Mouse (Mus musculus): ENCODE data around the gene Gpr162. TPM values are rescaled to one million over a fixed set of nuclear protein-coding genes. Genes with fewer than 3 reads are reported as not detected.
"Not testable (repeated sequence)": the region's sequence is repeated elsewhere in the genome, so short reads cannot be mapped to it uniquely, and the experiment has no call there.

Gpr162 gene
- total RNA-seq, 1 experiment from 2014 or later = not detected

GRCm38 (mm10) chr6:124816611-124817010 is 47.2 kb downstream of the Gpr162 start:
- ATAC-seq (ENCODE audit: extremely low read depth, insufficient number of reproducible peaks, low FRiP score, poor library complexity, severe bottlenecking) = no peak

GRCm38 (mm10) chr6:124814858-124815774 is 48.7 kb downstream of the Gpr162 start:
- no peak for ATAC-seq (ENCODE audit: extremely low read depth, insufficient number of reproducible peaks, low FRiP score, poor library complexity, severe bottlenecking)

GRCm38 (mm10) chr6:124814448-124814847 is 49.3 kb downstream of the Gpr162 start:
- ATAC-seq (ENCODE audit: extremely low read depth, insufficient number of reproducible peaks, low FRiP score, poor library complexity, severe bottlenecking) = no peak

DNA sequence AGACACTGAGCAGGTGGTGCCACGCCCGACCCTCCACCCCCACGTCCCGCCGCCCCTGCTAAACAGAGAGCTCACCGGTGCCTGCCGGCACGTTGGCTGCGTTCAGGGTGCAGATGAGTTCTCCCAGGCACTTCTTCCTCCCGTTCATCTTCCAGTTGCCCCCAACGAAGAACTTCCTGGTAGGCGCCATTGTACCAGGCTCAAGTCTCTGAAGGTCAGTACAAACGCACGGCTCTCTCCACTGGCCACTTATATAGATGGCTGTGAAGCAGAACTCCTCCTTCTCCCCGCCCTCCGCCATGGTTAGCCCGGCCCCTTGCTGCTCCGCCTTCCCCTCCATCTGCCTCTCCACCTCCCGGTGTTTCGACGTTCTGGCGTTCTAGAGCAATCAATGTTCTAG is 49.9 kb downstream of the Gpr162 start, which contains the start of gene Tpi1:
Tpi1 (minus strand) TSS at position 364 of the 400 bp plus-strand sequence.
- ATAC-seq (ENCODE audit: extremely low read depth, insufficient number of reproducible peaks, low FRiP score, poor library complexity, severe bottlenecking) = peak; percentile 84

- peak; percentile 18; the same call in 1 of the 2 replicates for ATAC-seq (ENCODE audit: extremely low read depth, insufficient number of reproducible peaks, low FRiP score, poor library complexity, severe bottlenecking)
Measured at GRCm38 (mm10) chr6:124813496-124813895, 50.3 kb downstream of the Gpr162 start.

DNA sequence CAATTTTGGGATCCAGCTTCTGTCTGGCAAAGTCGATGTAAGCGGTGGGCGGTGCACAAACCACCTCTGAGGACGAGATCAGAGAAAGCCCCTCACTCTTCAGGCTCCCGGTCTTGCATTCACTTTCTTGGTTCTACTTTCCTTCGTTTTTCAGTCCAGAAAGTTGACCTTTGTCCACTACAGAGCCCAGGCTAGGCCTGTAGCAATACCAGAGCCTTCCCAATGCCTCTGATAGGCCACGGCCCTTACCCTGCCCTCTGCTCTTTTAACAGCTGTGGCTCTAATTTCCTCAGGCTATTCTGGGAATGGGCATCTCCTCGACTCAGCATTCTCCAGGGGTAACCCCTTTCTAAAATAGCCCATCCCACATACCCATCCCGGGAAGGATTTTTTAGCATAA is 50.9 kb downstream of the Gpr162 start:
- ATAC-seq (ENCODE audit: extremely low read depth, insufficient number of reproducible peaks, low FRiP score, poor library complexity, severe bottlenecking) = no peak

DNA sequence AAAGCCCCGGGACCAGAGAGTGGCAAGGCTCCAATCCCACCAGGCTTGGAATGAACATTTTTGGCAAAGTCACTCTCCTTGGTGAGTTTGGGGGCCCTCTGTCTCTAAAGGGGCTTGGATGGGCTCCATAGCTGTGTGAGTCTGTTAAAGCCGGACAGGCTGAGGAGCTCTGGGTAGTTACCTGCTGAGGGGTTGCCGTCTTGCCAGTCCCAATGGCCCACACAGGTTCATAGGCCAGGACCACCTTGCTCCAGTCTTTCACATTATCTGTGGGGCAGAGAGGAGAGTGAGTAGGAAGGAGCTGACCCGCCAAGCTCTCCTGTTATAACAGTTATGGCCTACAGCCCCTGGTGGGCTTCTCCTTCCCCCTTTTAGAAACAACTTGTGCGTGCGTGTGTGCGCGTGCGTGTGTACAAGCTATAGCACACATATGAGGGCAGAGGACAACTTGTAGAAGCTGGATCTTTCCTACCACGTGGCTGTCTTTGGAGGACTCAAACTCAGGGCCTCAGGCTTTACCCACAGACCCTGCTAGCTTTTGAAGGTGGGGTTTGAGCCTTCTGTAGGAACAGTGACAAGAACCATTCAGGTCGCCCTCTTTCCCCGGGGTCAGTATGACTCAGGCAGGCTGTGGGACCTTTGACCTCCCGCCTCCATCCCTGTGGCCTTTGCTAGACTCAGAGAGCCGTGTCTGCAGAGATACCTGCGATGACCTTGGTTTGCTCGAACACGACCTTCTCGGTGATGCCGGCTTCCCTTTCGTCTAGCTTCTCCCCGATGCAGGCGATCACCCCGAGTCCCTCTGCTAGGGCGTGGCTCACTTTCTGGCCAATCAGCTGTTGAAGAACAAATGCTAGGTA is 51.9 kb downstream of the Gpr162 start:
- ATAC-seq (ENCODE audit: extremely low read depth, insufficient number of reproducible peaks, low FRiP score, poor library complexity, severe bottlenecking) = no peak

DNA sequence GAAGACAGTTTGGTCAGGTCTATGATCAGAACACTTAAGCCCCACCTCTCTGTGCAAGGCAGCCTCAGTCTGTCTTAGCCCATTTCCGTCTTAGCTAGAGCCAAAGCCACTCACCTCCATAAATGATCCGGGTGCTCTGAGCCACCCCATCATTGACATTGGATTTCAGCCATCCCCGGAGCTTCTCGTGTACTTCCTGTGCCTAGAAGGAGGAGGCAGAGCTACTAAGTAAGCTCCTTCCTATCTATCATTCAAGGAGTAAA is 52.4 kb downstream of the Gpr162 start:
- no peak for ATAC-seq (ENCODE audit: extremely low read depth, insufficient number of reproducible peaks, low FRiP score, poor library complexity, severe bottlenecking)

DNA sequence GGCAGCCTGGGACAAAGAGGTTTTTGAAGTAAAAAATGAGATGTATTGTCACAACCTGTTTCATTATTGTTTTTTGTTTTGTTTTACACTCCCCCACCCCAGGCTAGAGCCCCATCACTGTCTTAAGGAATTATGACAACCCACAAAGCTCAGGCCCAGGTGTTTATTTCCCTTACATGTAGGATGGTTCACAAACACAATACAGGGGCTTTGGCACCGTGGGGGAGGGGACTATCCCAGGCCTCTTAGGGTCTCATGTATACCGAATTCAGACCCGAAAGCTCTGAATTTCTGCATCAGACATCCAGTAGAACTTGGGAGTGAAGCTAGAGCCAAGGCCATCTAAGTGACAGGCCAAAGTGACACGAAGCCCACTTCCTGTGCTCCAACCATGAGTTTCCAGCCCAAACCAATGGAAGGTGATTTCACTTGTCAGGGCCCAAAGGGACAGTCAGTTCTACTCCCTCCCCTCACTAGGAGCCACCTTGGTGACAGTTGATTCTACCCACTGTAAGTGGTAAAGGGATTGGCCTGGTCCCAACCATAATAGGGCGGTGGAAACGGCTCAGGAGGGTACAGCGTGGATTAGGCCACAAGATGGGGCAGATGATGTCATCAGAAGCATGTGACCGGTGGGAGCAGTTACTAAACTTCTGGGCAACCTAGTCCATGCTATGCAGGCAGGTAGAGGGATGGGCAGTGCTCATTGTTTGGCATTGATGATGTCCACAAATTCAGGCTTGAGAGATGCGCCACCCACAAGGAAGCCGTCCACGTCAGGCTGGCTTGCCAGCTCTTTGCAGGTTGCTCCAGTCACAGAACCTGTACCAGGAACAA is 53.0 kb downstream of the Gpr162 start:
- not testable (repeated sequence) for ATAC-seq (ENCODE audit: extremely low read depth, insufficient number of reproducible peaks, low FRiP score, poor library complexity, severe bottlenecking)

GRCm38 (mm10) chr6:124809775-124810538 is 53.8 kb downstream of the Gpr162 start:
- no peak for ATAC-seq (ENCODE audit: extremely low read depth, insufficient number of reproducible peaks, low FRiP score, poor library complexity, severe bottlenecking)

DNA sequence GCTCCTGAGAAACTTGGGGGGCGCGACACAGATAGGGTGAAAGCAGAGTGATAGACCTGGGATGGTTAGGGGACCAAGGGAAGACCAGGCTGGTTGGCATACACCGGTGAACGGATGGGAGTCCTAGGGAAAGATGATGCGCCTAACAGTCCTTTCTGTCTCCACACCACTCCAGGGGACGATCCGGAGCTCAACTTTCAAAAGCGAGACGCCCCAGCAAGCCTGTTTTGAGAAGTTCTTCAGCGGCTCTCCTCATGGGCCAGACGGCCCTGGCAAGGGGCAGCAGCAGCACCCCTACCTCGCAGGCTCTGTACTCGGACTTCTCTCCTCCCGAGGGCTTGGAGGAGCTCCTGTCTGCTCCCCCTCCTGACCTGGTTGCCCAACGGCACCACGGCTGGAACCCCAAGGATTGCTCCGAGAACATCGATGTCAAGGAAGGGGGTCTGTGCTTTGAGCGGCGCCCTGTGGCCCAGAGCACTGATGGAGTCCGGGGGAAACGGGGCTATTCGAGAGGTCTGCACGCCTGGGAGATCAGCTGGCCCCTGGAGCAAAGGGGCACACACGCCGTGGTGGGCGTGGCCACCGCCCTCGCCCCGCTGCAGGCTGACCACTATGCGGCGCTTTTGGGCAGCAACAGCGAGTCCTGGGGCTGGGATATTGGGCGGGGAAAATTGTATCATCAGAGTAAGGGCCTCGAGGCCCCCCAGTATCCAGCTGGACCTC is 54.6 kb downstream of the Gpr162 start:
- peak; percentile 25; the same call in 1 of the 2 replicates for ATAC-seq (ENCODE audit: extremely low read depth, insufficient number of reproducible peaks, low FRiP score, poor library complexity, severe bottlenecking)

Other genes with a start within 250 kb of the Gpr162 start
- not detected in 2 replicates for gene C1s2, start 227.9 kb downstream of the Gpr162 start, total RNA-seq (2017)
- gene Lpcat3, start 201.0 kb downstream of the Gpr162 start, total RNA-seq (2017) = 21.4 and 26.5 TPM in 2 replicates
- gene Emg1, start 151.8 kb downstream of the Gpr162 start, total RNA-seq (2017) = 89.3 and 107 TPM in 2 replicates
- 110 and 117 TPM in 2 replicates for gene Phb2, start 151.6 kb downstream of the Gpr162 start, total RNA-seq (2017)
- 1,943 and 2,202 TPM in 2 replicates for gene Ptpn6, start 125.3 kb downstream of the Gpr162 start, total RNA-seq (2017)
- 161 and 171 TPM in 2 replicates for gene Grcc10, start 122.6 kb downstream of the Gpr162 start, total RNA-seq (2017)
- gene Gm45234, start 108.0 kb downstream of the Gpr162 start, total RNA-seq (2017) = 0.74 TPM in 1 of 2 replicates, not detected in the other
- 6.5 and 11.6 TPM in 2 replicates for gene Atn1, start 107.5 kb downstream of the Gpr162 start, total RNA-seq (2017)
- gene Eno2, start 94.3 kb downstream of the Gpr162 start, total RNA-seq (2017) = not detected in 2 replicates
- gene Lrrc23, start 84.3 kb downstream of the Gpr162 start, total RNA-seq (2017) = 6.8 and 7.9 TPM in 2 replicates
- gene Spsb2, start 55.3 kb downstream of the Gpr162 start, total RNA-seq (2017) = 10.5 and 10.9 TPM in 2 replicates
- 43.0 and 64.8 TPM in 2 replicates for gene Tpi1, start 49.7 kb downstream of the Gpr162 start, total RNA-seq (2017)
- gene Usp5, start 34.5 kb downstream of the Gpr162 start, total RNA-seq (2017) = 35.1 and 50.1 TPM in 2 replicates
- gene Cdca3, start 34.4 kb downstream of the Gpr162 start, total RNA-seq (2017) = 1.4 and 3.0 TPM in 2 replicates
- 0.70 TPM in 1 of 2 replicates, not detected in the other for gene Gnb3, start 23.7 kb downstream of the Gpr162 start, total RNA-seq (2017)
- not detected in 2 replicates for gene P3h3, start 6.2 kb downstream of the Gpr162 start, total RNA-seq (2017)
- 6.8 and 7.1 TPM in 2 replicates for gene Cd4, start 24.2 kb upstream of the Gpr162 start, total RNA-seq (2017)
- gene Lag3, start 47.7 kb upstream of the Gpr162 start, total RNA-seq (2017) = 0.25 and 0.70 TPM in 2 replicates
- 94.0 and 109 TPM in 2 replicates for gene Ptms, start 56.1 kb upstream of the Gpr162 start, total RNA-seq (2017)
- gene Mlf2, start 67.4 kb upstream of the Gpr162 start, total RNA-seq (2017) = 56.3 and 57.7 TPM in 2 replicates
- 19.1 and 23.7 TPM in 2 replicates for gene Cops7a, start 101.6 kb upstream of the Gpr162 start, total RNA-seq (2017)
- not detected in 2 replicates for gene Pianp, start 132.7 kb upstream of the Gpr162 start, total RNA-seq (2017)
- 45.1 and 58.1 TPM in 2 replicates for gene Zfp384, start 145.2 kb upstream of the Gpr162 start, total RNA-seq (2017)
- 136 and 143 TPM in 2 replicates for gene Ing4, start 175.8 kb upstream of the Gpr162 start, total RNA-seq (2017)
- gene Acrbp, start 185.7 kb upstream of the Gpr162 start, total RNA-seq (2017) = 26.8 and 32.7 TPM in 2 replicates
- 1.6 and 3.1 TPM in 2 replicates for gene Lpar5, start 203.9 kb upstream of the Gpr162 start, total RNA-seq (2017)
- 363 and 367 TPM in 2 replicates for gene Chd4, start 232.0 kb upstream of the Gpr162 start, total RNA-seq (2017)

All from neutrophil, adult 5-6 weeks (primary cell).